Mouse (Mus musculus) frontal cortex, adult (tissue): ENCODE results near the gene Chmp6.

Source experiments
- ATAC-seq: cut with Nextera tagmentation; 2 replicates; pipeline ENCODE4 v1.9.2; 2017; ENCODE audit warnings: mild to moderate bottlenecking, moderate library complexity, mixed read lengths; ENCODE audit not compliant: low TSS enrichment

Chmp6 gene

DNA sequence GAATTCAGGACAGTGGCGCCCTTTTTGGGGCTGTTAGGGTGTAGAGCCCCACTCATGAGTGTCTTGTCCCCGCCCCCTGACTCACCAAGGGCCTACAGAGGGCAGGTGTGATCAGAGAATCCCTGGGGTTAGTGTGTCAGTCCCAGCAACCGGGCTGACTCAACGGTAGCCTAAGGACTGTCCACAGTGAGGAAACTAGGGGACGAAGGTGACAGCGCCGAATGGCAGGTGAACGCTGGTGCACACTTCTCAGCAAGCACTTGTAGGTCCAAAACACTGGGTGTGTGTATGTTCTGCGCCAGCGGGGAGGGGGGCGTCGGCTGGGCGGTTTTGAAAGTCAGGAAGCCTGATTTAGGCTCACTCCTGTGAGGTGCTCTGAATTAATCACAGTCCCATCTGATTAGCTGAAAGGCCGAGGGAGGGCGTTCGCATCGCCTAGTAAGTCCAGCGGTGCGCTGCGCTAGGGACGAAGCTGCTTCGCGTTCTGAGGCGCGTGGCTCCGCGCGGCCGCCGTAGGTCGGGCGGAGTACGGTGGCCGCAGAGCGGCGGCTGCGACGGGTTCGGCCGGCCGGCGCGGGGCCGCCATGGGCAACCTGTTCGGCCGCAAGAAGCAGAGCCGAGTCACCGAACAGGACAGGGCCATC is at the start of gene Chmp6:
Chmp6 (plus strand) TSS at position 151 of the 644 bp plus-strand sequence.
- peak; percentile 42; the same call in 1 of the 2 replicates for ATAC-seq

DNA sequence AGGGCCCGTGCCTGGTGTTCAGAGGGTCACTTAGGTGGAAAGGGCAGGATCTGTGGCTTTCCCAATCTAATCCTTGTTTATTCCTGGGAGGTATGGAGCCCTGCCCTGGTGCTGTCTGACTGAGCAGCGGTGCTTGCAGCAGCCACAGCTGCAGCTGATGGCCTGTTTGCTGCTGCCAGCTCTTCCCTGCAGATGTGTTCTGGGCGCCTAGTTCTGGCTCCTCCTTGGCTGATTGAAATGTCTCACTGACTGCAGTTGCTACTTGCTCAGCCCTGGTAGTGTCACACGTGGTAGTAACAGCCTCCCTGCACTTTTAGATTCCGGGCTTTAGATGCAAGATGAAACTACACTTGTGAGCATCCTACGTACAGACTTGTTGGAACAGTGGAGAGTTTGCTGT is 46.4 kb upstream of the Chmp6 start:
- ATAC-seq, result no peak

DNA sequence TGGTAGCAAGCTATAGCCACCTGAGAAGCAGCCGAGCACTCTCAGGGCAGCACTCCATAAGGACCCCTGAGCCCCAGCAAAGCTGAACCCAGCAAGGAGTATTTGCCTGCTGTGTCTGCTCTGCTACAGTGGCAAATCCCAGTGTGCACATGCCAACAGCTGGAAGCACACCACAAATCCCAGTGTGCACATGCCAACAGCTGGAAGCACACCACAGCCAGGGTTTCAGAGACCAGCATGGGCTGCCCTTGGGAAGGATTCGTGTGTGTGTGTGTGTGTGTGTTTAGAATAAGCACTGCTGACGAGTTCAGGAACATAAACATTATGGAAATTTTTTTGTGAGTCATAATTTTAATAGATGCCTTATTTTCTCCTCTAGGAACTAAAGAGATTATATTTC is 45.1 kb upstream of the Chmp6 start:
- ATAC-seq, result no peak

DNA sequence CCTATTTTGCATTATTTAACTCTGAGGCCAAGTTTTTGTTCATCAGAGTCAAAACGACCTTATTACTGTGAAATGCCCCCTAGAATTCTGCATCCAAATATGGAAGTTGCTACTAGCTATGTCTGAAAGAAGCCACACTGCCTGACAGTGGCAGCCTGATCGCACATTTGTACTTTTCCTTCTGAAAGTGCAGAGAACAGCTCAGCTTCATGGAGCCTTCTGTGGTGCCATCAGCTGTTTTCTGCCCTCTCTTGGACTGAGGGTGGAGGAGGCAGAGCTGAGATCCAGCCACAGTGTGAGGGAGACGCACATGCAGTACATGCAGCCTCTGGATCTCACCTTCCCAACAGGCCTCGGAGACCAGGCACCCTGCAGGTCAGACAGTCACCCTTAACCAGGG is 44.7 kb upstream of the Chmp6 start:
- no peak for ATAC-seq

DNA sequence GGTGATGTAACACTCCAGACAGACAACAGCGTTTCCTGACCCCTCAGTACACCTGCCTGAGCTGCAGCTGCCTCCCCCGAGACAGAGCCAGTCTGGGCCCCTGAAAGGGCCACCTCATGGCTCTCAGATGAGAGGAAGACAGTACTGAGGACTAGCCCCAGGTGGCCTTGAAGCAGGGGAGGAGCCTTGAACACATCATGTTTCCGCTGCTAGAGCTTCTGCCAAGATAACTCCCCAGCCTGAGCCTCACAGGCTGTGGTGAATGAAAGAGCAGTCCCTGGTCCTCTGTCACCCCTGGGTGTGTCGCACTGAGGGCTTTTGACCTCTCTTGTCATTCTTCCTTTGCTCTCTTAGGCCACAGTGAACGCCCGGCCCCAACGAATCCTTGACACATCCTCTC is 42.1 kb upstream of the Chmp6 start:
- no peak for ATAC-seq

DNA sequence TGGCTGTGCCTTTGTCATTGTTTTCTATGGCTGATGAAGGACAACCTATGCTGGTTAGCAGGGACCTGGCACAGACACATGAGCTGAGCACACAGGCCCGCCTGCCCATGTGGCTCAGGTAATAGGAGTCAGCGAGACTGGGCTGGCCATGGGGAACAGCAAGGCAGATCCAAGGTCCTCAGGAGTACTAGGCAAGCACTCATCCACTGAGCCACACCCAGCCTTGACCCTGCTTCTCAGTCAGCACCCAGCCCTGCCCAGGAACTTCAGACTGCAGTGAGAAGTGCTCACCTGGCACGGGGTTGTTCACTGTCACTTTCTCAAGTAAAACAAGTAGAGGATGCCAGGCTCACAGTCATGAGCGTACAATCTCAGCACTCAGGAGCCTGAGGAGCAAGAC is 39.6 kb upstream of the Chmp6 start:
- no peak for ATAC-seq

DNA sequence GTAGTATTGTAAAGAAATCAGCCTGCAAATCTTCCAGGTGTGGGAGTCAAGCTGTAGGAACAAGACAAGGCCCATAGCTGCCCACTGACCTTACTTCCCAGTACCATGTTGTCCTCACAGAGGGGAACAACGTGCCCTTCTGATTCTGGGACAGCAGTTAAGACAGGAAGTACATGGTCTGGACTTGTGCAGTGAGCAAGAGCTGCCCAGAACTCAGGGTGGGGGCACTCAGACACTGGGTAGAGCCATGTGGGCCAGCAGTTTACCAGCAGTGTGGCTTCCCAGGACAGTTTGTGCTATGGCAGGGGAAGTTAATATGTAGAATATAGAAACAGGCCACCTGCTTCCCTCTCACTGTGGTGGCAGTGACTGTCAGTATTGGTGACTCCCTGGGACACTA is 38.4 kb upstream of the Chmp6 start:
- no peak for ATAC-seq

DNA sequence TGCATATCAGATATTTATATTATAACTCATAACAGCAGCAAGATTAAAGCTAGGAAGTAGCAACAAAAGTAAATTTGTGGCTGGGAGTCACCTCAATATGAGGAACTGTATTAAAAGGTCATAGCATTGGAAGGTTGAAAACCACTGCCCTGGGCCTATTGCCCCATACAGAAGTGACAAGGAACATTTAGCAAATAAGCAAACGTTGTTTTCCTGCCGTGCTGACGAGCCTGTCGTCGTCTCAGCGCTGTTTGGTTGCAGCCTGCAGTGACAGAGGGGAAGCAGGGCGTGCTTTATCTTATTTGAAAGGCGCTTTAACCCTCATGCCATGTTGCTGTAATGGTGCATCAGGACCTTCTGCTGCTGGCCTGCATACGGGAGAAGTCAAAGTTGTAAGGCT is 37.6 kb upstream of the Chmp6 start:
- no peak for ATAC-seq

DNA sequence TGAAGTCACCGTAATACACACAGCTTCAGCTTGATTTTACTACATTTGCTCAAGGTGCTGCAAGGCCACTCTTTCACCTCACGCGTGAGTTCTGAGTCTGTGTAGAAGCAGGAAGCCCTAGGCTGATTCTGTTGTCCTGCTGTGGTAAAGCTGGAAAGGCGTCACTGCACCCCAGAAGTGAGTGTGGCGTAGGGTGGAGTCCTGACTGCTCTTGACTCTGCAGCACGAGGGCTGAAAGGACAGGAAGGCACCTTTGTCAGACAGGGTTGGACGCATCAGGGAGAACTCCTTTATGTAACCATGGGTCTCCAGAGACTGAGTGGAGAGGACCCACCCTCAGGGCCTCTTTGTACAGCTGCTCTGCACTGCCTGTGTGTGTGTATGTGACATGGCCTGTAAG is 36.1 kb upstream of the Chmp6 start:
- no peak for ATAC-seq

DNA sequence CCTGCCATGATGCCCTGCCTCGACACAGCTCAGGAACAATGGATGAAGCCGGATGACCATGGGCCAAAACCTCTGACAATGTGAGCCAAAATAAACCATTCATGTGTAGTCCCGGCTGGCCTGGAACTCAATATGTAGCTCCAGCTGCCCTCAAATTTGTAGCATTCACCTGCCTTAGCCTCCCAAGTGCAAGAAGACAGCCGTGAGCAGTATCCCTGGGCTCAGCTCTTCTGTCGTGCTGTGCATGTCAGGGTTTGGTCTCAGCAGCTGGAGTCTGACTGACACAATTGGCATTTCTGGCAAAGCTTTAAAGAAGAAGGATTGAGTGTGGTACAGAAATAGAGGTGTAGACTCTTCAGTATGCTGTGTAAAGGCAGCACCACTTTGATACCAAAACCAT is 33.7 kb upstream of the Chmp6 start:
- ATAC-seq, result no peak

DNA sequence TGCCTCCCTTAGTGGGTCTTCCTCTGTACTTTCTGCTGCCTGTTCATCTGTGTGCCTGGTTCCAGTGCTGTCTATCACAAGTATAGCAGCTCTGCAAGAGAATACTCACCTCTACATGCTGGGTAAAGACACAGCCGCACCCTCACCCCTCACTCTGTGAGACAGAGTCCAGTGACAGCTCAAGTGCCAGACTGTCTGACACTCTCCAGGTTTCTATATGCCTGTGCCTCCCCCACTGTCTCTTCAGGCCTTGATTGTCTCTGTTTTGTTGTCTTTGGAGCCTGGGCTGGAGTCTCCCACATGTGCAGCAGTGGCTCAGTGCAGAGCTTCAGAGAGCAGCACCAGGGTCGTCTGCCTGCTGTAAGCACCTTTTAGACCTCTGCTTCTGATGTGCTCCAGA is 29.6 kb upstream of the Chmp6 start:
- ATAC-seq, result no peak

DNA sequence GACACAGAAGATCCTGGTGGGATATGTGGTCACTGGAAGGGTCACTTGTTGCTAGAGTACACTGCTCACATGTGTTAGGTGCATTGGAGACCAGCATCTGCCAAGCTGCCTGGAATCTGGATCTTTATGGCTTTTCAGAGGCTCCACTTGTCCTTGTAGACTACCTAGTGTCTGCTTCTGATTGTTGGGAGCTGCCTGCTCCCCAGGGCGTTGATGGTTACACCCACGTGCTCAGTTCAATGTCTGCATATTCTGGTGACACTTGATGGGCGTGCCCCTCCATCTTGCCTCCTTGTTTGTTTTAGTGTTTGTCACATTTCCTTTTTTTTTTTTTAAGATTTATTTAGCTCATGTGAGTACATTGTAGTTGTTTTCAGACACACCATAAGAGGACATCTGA is 23.3 kb upstream of the Chmp6 start:
- ATAC-seq, result no peak

DNA sequence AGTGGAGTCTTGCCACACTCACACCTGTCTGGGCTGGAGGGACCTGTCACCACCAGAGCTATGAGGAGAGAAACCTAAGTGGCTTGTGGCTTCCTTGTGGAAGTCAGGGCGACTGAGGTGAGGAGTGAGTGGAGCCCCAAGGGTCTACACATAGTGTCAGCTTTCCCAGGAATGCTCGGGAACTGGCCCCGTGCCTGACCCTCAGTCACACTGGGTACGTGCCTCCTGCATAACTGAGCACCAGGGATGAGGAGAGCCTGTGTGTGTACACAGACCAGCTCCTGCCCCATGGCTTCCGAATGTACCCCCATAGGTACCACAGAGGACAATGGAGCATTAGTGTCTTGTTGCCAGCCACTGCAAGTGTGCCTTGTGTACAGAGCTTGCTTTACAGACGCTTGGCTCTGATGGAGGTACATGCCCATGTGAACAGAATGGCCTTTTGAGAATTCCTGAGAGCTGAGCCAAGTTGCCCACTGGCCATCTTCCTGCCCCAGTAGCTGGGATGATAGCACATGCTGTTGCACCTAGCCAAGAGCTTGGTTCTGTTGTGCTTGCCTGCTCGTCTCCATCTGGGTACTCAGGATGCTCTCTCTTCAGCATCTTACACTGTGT is 21.5 kb upstream of the Chmp6 start:
- ATAC-seq, result no peak

DNA sequence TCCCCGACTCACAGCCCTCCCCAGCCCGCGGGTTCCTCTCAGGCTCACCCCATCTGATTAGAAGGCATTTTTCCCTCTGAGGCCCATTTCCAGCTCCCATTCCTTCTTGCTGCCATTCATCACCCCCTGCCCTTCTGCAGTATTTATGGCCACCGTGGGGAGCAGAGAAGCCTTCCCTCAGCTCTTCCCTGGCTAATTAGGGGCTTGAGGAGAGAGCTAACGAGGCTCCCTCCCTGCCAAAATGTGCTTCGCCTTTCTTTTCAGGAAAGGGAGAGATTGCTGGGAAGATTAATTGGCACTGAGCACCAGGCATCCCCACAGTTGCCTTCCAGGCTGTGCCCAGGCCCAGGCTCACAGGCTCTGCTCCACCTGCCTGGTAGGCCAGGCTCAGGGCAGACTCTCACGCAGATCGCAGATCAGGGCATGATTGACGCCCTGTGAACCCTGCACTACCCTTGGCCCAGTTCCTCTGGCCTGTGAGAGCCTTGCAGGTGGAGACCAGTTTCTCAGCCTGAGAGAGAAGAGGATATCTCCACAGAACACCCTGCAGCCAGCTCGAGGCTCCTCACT is 19.5 kb upstream of the Chmp6 start:
- ATAC-seq, result no peak

DNA sequence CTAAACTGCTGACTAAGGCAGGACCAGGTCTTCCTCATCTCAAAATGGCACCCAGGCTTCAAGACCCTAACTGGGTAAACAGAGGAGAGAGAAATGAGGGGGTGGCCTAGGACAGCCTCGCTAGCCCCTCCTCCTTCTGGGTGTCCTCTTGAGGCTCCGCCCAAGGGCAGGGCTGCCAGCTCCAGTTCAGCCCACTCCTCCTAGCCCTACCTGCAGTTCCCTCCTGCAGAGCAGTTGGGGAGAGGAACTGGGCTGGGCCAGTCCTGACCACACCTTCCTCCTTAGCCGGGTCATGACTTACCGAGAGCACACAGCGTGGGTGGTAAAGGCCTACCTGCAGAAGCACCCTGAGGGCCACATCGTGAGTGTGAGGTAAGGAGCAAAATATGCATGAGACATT is 18.6 kb upstream of the Chmp6 start:
- ATAC-seq, result no peak

DNA sequence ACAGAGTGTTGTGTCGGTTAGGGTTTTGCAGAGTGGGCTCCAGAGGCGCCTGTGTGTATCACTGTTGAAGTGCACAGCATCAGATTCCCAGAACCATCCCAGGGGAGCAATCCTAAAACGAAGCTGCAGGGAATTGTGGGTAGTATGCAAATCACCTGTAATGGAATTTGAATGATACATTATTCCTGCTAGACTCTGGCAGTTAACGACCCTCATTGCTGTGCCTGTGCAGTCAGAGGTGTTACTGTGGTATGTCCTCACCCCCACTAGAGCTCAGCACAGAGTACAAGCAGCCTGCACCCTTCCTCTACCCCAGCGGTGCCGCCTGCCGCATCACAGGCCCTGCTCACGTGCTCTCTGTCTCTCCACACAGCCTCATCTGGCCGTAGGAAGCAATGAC is 16.2 kb upstream of the Chmp6 start:
- ATAC-seq, result peak; percentile 64; the same call in 1 of the 2 replicates

DNA sequence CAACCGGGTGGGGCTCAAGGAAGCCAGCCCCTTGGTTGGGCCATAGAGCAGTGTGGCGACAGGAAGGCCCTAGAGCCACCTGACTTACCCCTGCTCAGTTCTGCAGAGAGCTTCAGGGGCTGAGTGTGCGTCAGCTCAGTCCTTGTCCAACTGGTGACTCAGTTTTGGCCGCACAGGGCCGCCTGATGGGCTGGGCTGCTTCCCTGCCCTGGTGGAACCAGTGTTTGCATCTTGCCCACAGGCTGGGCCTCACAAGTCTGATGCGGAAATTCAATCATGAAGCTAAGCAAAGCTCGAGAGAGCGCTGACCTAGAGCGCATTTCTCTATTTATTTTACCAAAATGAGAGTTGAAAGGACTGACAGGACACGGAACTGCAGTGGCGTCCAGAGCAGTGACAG is 14.3 kb upstream of the Chmp6 start:
- ATAC-seq, result no peak

DNA sequence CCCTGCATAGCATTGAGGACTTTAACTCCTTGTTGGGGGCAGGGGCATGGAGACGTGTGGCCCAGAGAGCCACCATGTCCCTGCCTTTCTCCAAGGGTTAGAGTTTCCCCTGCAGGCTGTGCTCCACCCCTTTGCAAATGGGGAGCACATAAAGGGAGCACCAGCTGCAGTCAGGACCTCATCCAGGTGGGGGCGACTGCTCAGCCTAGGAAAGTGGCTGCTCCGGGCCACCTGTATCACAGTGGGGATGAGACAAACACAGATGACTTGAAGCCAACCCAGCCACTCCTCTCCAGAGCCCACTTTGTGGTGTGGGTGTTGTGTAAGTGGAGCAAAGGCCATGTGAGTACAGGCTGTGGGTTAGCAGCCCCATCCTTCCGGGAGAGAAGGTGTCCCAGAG is 12.1 kb upstream of the Chmp6 start:
- no peak for ATAC-seq

DNA sequence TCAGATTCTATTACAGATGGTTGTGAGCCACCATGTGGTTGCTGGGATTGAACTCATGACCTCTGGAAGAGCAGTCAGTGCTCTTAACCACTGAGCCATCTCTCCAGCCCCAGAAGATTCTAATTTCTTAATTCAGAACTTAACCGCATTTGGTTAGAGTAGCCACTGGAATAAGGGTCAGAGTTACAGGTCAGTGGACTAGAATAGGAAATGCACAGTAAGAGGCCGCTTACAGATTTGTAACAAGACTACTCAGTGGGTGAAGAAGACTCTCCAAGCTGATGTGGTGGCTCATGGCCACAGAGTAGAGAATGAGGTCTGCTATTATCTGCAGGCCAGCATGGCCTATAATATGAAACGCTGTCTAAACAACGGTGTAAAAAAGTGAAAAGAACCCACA is 10.3 kb upstream of the Chmp6 start:
- ATAC-seq, result no peak

DNA sequence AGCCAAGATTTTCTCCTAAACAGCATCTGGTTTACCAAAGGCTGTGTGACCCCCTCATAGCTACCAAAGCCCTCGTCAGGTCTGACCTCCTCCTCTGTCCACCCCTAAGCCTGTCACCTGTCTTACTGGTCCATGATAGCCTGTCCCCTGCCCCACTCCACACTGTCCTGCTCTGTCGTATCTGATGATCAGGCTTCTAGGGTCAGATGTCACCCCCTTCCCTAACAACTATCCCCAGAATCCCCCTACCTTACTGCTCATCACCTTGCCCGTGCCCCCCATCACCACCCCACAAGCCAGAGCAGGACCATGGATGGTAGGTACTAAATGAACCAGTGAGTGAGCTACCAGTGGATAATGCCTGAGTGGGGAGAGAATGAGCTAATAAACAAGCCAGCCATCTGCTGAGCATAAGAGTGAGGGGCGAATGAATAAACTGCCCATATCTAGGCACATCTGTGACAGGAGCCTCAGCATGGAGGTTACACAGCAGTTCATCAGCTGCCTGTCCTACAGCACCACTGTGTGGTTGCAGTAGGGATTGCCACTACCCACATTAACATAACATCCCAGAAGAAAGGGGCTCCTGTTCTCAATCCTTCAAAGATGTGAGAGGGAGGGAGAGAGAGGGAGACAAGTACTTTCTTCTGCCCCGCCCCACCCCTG is 8.5 kb upstream of the Chmp6 start:
- peak; percentile 36; the same call in 1 of the 2 replicates for ATAC-seq

DNA sequence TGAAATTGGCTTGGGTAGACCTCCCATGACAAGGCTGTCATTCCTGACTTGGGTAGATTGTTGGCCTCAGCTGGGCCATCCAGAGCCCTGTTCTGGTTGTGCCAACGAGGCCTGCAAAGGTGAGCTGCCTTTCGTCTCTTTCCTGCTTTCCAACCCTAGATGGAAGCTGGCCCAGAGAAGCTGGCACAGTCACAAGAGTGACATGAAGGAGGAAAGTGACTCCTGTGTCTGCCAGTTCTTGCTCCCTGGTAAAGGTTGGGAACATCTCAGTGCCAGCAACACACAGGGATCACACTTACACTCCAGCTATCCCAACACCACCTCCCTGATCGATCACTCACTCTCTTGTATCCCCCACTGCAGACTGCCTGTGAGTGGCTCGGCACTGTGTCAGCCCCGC is 7.4 kb upstream of the Chmp6 start:
- ATAC-seq, result no peak

DNA sequence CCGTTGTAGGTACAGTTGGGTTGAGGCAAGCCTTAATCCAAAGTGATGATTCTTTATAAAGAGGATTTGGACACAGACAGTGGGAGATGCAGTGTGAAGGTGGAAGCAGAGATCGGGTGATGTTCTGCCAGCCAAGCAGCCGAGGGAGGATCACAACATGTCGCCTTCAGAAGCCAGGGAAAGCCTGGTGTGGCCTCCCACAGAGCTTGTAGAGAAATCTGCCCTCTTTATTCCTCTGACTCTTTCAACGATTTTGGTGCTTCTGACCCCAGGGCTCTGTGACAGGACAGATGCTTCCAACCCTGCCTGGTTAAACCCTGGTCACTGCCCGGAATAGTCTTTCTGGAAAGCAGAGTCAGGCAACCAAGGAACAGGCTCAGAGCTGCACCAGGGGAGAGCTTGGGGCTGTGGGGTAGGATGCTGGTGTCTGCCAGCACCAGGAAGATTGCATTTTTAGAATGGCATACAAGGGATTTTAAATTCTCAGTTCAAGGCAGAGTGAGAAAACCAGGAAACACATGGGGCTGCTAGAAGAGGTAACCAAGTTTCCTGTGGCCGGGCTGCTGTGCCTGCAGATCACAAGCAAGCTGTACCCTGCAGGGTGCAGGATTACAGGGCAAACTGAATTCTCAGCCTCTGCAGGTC is 6.1 kb upstream of the Chmp6 start:
- peak; percentile 64 for ATAC-seq

DNA sequence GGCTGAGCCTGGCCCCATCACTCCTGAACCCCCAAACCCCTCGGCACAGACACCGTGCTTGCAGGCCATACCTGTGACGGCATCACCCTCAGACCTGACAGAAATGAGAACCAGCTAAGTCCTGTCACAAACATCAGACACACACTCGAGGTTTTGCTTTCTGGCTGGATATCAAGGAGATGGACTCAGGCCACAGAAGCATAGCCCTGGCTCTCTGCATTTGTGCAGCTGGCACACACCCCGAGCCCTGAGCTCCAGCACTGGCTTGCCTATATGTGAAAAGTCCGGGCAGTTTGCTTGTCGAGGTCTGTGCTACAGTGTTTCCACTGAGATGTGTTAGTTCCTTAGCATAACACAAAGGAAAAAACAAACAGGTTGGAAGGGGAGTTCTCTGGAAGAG is 5.5 kb upstream of the Chmp6 start:
- no peak for ATAC-seq
